Mouse (Mus musculus): Measurements from ENCODE around the gene Adcy5. TPM values are rescaled to one million over a fixed set of nuclear protein-coding genes. Genes with fewer than 3 reads are reported as not detected.

The Adcy5 gene
- polyA plus RNA-seq, 2 experiments: 0.10 to 0.32 TPM

DNA sequence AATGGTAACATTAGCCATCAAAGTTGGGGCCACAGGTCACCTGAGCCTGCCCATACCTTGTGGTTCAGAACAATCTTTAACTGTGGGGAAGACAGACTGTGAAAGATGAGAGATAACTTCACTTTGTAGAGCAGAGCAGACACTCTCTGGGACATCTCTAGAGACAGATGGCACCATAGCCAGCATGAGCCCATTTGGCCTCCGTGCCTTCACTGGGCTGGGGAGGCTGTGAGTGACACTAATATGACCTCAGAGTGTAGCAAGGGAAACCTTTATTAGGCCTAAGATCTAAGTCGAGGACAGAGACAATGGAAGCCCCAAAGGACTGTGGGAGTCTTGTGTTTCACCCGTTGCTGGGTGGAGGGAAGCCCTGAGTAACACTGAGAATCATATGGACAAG is 92.7 kb downstream of the Adcy5 start:
- TF ChIP-seq CTCF (IDR thresholded peaks at IDR 0.05; ENCODE audit: low read depth): no peak
- TF ChIP-seq EP300 (IDR thresholded peaks at IDR 0.05; ENCODE audit: low read depth): no peak

DNA sequence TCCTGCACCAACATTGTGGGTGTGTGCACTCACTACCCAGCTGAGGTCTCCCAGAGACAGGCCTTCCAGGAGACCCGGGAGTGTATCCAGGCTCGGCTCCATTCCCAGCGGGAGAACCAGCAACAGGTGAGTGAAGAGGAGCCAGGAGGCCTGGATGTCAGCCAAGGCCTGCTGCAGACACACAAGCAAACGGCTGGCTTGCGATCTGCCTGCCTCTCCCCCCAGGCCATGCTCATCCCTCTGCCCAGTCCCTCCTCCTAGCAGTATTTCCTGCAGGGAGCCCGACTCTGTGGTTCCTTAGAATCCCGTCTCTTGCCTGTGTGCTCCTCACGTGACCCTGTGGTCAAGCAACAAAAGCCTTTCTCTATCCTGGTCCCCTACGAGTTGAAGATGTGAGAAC is 94.1 kb downstream of the Adcy5 start:
- 45% methylated on average over 9 of the region's 9 CpGs for WGBS (ENCODE audit: insufficient replicate concordance)

More for the DNA sequence above, 92.7 kb downstream of the Adcy5 start:
- WGBS (ENCODE audit: insufficient replicate concordance): 44% methylated on average over 3 of the region's 3 CpGs
- Histone ChIP-seq H3K9ac (replicated peaks) (no peak overlapping the region), H3K4me3 (ENCODE audit: insufficient read depth in 1 of 2, low read depth in 2 of 2, low read length in 2 of 2) (no peak overlapping the region), H3K4me2 (ENCODE audit: low read depth) (no peak overlapping the region), H3K27ac (no peak overlapping the region), H3K9me3 (ENCODE audit: control insufficient read depth, low read length) (no peaks in the 10 kb centered on the region), H3K4me1 (replicated peaks; ENCODE audit: control insufficient read depth in 2 of 2, insufficient read depth in 2 of 2, low read length in 1 of 2) (no peaks in the 10 kb centered on the region), H3K36me3 (replicated peaks; ENCODE audit: control insufficient read depth, insufficient read depth, low read depth) (no peaks in the 10 kb centered on the region), H3K27me3 (ENCODE audit: control insufficient read depth, insufficient read depth, low read length) (no peaks in the 10 kb centered on the region)
- no peak for ATAC-seq (ENCODE audit: insufficient read depth)
- no peak for DNase-seq (ENCODE audit: low read depth in 3 of 3, low spot score in 3 of 3)

DNA sequence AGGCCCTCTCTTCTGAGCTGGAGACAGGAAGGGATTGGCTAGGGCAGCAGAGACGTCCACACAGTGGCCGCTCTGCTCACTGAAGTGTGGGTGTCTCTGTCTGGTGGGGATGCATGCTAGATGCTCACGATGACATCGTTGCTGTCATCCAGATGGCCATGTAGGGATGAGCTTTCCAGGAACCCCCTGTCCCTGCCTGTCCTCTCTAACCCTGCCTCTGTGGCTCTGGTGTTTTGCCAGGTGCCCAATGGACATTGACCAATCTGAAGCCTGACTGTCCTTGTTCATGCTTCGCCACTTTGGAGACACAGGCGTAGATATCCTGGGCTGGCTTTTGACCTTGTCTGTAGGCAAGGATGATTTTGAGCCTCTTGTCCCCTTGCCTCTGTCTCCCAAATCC is 95.1 kb downstream of the Adcy5 start:
- Histone ChIP-seq H3K27me3 (ENCODE audit: control insufficient read depth, insufficient read depth, low read length) (no peaks in the 10 kb centered on the region), H3K4me1 (replicated peaks; ENCODE audit: control insufficient read depth in 2 of 2, insufficient read depth in 2 of 2, low read length in 1 of 2) (no peaks in the 10 kb centered on the region), H3K4me3 (ENCODE audit: insufficient read depth in 1 of 2, low read depth in 2 of 2, low read length in 2 of 2) (no peak overlapping the region), H3K9me3 (ENCODE audit: control insufficient read depth, low read length) (no peaks in the 10 kb centered on the region), H3K36me3 (replicated peaks; ENCODE audit: control insufficient read depth, insufficient read depth, low read depth) (no peaks in the 10 kb centered on the region), H3K27ac (no peak overlapping the region), H3K9ac (replicated peaks) (no peak overlapping the region), H3K4me2 (ENCODE audit: low read depth) (no peak overlapping the region)
- TF ChIP-seq CTCF (IDR thresholded peaks at IDR 0.05; ENCODE audit: low read depth) (no peak), EP300 (IDR thresholded peaks at IDR 0.05; ENCODE audit: low read depth) (no peak)
- ATAC-seq (ENCODE audit: insufficient read depth) (no peak), DNase-seq (ENCODE audit: low read depth in 3 of 3, low spot score in 3 of 3) (no peak)
- WGBS (ENCODE audit: insufficient replicate concordance): 68% methylated on average over 6 of the region's 6 CpGs

More for the DNA sequence above, 94.1 kb downstream of the Adcy5 start:
- Histone ChIP-seq H3K9me3 (ENCODE audit: control insufficient read depth, low read length) (no peaks in the 10 kb centered on the region), H3K4me1 (replicated peaks; ENCODE audit: control insufficient read depth in 2 of 2, insufficient read depth in 2 of 2, low read length in 1 of 2) (no peaks in the 10 kb centered on the region), H3K36me3 (replicated peaks; ENCODE audit: control insufficient read depth, insufficient read depth, low read depth) (no peaks in the 10 kb centered on the region), H3K27ac (no peak overlapping the region), H3K4me3 (ENCODE audit: insufficient read depth in 1 of 2, low read depth in 2 of 2, low read length in 2 of 2) (no peak overlapping the region), H3K27me3 (ENCODE audit: control insufficient read depth, insufficient read depth, low read length) (no peaks in the 10 kb centered on the region), H3K4me2 (ENCODE audit: low read depth) (no peak overlapping the region), H3K9ac (replicated peaks) (no peak overlapping the region)
- no peak for DNase-seq (ENCODE audit: low read depth in 3 of 3, low spot score in 3 of 3)
- no peak for TF ChIP-seq CTCF (IDR thresholded peaks at IDR 0.05; ENCODE audit: low read depth)
- TF ChIP-seq EP300 (IDR thresholded peaks at IDR 0.05; ENCODE audit: low read depth): no peak
- no peak for ATAC-seq (ENCODE audit: insufficient read depth)

DNA sequence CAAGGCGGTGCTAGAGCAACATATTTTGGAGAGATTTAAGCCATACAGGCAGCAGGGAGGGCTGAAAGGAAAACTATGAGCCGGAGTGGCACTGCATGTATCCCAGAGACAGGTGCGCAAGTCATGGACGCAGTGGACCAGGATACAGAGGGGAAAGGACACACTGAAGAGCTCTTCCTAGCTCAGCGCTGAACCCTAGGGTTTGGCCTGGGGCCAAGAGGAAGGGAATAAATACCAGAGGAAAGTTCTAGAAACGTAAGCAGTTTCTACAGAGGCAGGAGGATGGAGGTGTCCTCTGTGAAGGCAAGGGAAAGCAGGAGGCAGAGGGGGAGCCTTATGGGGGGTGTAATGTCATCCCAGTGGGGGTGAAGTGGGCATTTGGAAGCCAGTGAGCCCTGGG is 97.0 kb downstream of the Adcy5 start:
- H3K4me3 ChIP-seq (ENCODE audit: insufficient read depth in 1 of 2, low read depth in 2 of 2, low read length in 2 of 2): no peak overlapping the region
- TF ChIP-seq CTCF (IDR thresholded peaks at IDR 0.05; ENCODE audit: low read depth): no peak
- no peak for TF ChIP-seq EP300 (IDR thresholded peaks at IDR 0.05; ENCODE audit: low read depth)
- DNase-seq (ENCODE audit: low read depth in 3 of 3, low spot score in 3 of 3) (no peak), ATAC-seq (ENCODE audit: insufficient read depth) (no peak)
- no peaks in the 10 kb centered on the region for H3K9me3 ChIP-seq (ENCODE audit: control insufficient read depth, low read length)
- no peaks in the 10 kb centered on the region for H3K27me3 ChIP-seq (ENCODE audit: control insufficient read depth, insufficient read depth, low read length)
- no peak overlapping the region for H3K27ac ChIP-seq
- WGBS (ENCODE audit: insufficient replicate concordance): 59% methylated on average over 6 of the region's 6 CpGs
- no peak overlapping the region for H3K4me2 ChIP-seq (ENCODE audit: low read depth)
- no peaks in the 10 kb centered on the region for H3K36me3 ChIP-seq (replicated peaks; ENCODE audit: control insufficient read depth, insufficient read depth, low read depth)
- H3K4me1 ChIP-seq (replicated peaks; ENCODE audit: control insufficient read depth in 2 of 2, insufficient read depth in 2 of 2, low read length in 1 of 2): no peaks in the 10 kb centered on the region
- no peak overlapping the region for H3K9ac ChIP-seq (replicated peaks)

DNA sequence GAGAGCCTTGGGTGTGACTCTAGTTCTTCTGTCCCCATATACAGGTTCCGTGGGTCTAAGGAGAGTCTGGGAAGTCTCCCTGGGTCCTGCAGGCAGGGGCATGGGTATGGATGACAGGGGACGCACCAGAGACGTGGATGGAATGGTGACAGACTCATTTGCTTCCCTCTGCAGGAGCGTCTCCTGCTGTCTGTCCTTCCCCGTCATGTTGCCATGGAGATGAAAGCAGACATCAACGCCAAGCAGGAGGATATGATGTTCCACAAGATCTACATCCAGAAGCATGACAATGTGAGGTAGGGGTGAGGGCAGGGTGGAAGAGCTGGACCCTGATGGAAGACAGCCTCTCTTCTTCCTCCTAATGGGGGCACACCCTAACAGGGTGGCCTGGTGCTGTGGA is 98.3 kb downstream of the Adcy5 start:
- H3K4me2 ChIP-seq (ENCODE audit: low read depth): no peak overlapping the region
- 46% methylated on average over 6 of the region's 6 CpGs for WGBS (ENCODE audit: insufficient replicate concordance)
- H3K4me1 ChIP-seq (replicated peaks; ENCODE audit: control insufficient read depth in 2 of 2, insufficient read depth in 2 of 2, low read length in 1 of 2): no peaks in the 10 kb centered on the region
- no peak overlapping the region for H3K9ac ChIP-seq (replicated peaks)
- H3K27ac ChIP-seq: no peak overlapping the region
- no peak for TF ChIP-seq CTCF (IDR thresholded peaks at IDR 0.05; ENCODE audit: low read depth)
- no peak for TF ChIP-seq EP300 (IDR thresholded peaks at IDR 0.05; ENCODE audit: low read depth)
- no peaks in the 10 kb centered on the region for H3K36me3 ChIP-seq (replicated peaks; ENCODE audit: control insufficient read depth, insufficient read depth, low read depth)
- no peak for ATAC-seq (ENCODE audit: insufficient read depth)
- no peaks in the 10 kb centered on the region for H3K27me3 ChIP-seq (ENCODE audit: control insufficient read depth, insufficient read depth, low read length)
- no peaks in the 10 kb centered on the region for H3K9me3 ChIP-seq (ENCODE audit: control insufficient read depth, low read length)
- H3K4me3 ChIP-seq (ENCODE audit: insufficient read depth in 1 of 2, low read depth in 2 of 2, low read length in 2 of 2): no peak overlapping the region
- DNase-seq (ENCODE audit: low read depth in 3 of 3, low spot score in 3 of 3): no peak
